Comparison of ENCODE assay signal across 15 mouse cellular contexts in genomic region chr14:121735678-121736077, GRCm38 (mm10).
A peak's percentile ranks its signal among the peaks of the same experiment; 100 is the strongest.
DNase-seq lines count a peak whose midpoint lies in the region; ATAC-seq and TF ChIP-seq lines count a peak whose summit lies in the region.
"Had no signal": no experiment of that assay in that cellular context is flagged by ENCODE, and none has a peak within 500 bp of the region (broad histone marks: within the 10 kb centered on the region; RNA-seq: fewer than 3 reads in every experiment).

No protein-coding gene starts in this region.

- no peak for ATAC-seq in megakaryocyte, adult 5-6 weeks (ENCODE audit: poor library complexity, severe bottlenecking)
- ATAC-seq: activated CD4-positive, CD25-positive, alpha-beta regulatory T cell, adult 4 months had no signal

- H3K4me3 ChIP-seq in cerebellum, adult 2 months (replicated peaks; ENCODE audit: insufficient read depth, low read depth, low read length) = no peak overlapping the region
- H3K4me3 ChIP-seq in layer of hippocampus, adult 2 months = peak overlapping the region; percentile 74
- H3K4me3 ChIP-seq: erythroblast, embryonic 14.5 days had no signal

- H3K27me3 ChIP-seq in cerebellum, adult 2 months (ENCODE audit: control insufficient read depth, insufficient read depth, low read length) = no peaks in the 10 kb centered on the region

- 66% methylated on average over 7 of the region's 7 CpGs for WGBS in cerebellum, adult 2 months

- no peak overlapping the region for H3K27ac ChIP-seq in cerebellum, adult 2 months (ENCODE audit: insufficient read depth, low read length)
- H3K27ac ChIP-seq in layer of hippocampus, adult 2 months = peak overlapping the region; percentile 94
- H3K27ac ChIP-seq: macrophage had no signal

- DNase-seq in cerebellum, adult 2 months = no peak
- no peak for DNase-seq in cerebellum, adult 18-20 months
- DNase-seq in layer of hippocampus, adult 2 months (ENCODE audit: low spot score in 2 of 2) = peak; percentile 39 to 43
- DNase-seq in layer of hippocampus, postnatal 25 days (ENCODE audit: extremely low spot score in 1 of 2, low spot score in 1 of 2) = no peak
- DNase-seq in 416B (ENCODE audit: low read depth) = peak; percentile 33
- DNase-seq in brain, adult 2 months (ENCODE audit: low read depth, low spot score) = peak; percentile 51
- DNase-seq in adrenal gland, postnatal 14 days = no peak
- DNase-seq: cerebellum, adult 11-12 months; gastrocnemius, postnatal 25 days; kidney, postnatal 36 days; left cerebral cortex, postnatal 4 days had no signal

- TF ChIP-seq CTCF in cerebellum, adult 2 months (IDR thresholded peaks at IDR 0.05; ENCODE audit: borderline replicate concordance, insufficient read depth, low read depth, low read length) = peak; percentile 40; the same call in 1 of the 2 replicates
- peak; percentile 79 for TF ChIP-seq CTCF in layer of hippocampus, adult 2 months (conservative IDR thresholded peaks at IDR 0.05)

- peaks cover 54% of the 10 kb centered on the region for H3K4me1 ChIP-seq in cerebellum, adult 2 months (ENCODE audit: control insufficient read depth, insufficient read depth, low read length)

- no peak for TF ChIP-seq POLR2A in cerebellum, adult 2 months (IDR thresholded peaks at IDR 0.05; ENCODE audit: borderline replicate concordance, insufficient read depth, low read length)

Comparison
In these comparisons a context has a peak if more than half of its experiments do, and no peak if none do; other contexts are left out.
1. DNase-seq: peak in layer of hippocampus, adult 2 months (2 of 2), 416B (single experiment) and brain, adult 2 months (single experiment); none in cerebellum, adult 2 months (0 of 2), cerebellum, adult 18-20 months (0 of 2), layer of hippocampus, postnatal 25 days (0 of 2) and adrenal gland, postnatal 14 days (single experiment).